Mouse (Mus musculus): ENCODE data around the gene Gm10638. TPM values are rescaled to one million over a fixed set of nuclear protein-coding genes. Genes with fewer than 3 reads are reported as not detected.

The Gm10638 gene
- polyA plus RNA-seq, 1 experiment from 2014 or later = 4.8 TPM

- no peak overlapping the region for H3K27ac ChIP-seq
- H3K36me3 ChIP-seq = no peaks in the 10 kb centered on the region
- no peak for ATAC-seq (ENCODE audit: insufficient number of reproducible peaks, insufficient read depth, low FRiP score, low TSS enrichment, low read depth)
- H3K27me3 ChIP-seq = no peaks in the 10 kb centered on the region
- no peak overlapping the region for H3K4me3 ChIP-seq
- no peak overlapping the region for H3K4me2 ChIP-seq
- no peak overlapping the region for H3K9ac ChIP-seq
- no peaks in the 10 kb centered on the region for H3K9me3 ChIP-seq
- H3K4me1 ChIP-seq = peaks cover 24% of the 10 kb centered on the region
Measured at GRCm38 (mm10) chr8:86741627-86742026, 3.9 kb upstream of the Gm10638 start.

- Histone ChIP-seq H3K9ac (no peak overlapping the region), H3K27ac (no peak overlapping the region), H3K36me3 (no peaks in the 10 kb centered on the region), H3K9me3 (no peaks in the 10 kb centered on the region), H3K4me3 (no peak overlapping the region), H3K4me1 (peaks cover 23% of the 10 kb centered on the region), H3K4me2 (no peak overlapping the region), H3K27me3 (no peaks in the 10 kb centered on the region)
- 81% methylated on average over 7 of the region's 7 CpGs for WGBS
- ATAC-seq (ENCODE audit: insufficient number of reproducible peaks, insufficient read depth, low FRiP score, low TSS enrichment, low read depth) = no peak
Measured at GRCm38 (mm10) chr8:86742605-86743345, 2.7 kb upstream of the Gm10638 start.

GRCm38 (mm10) chr8:86744313-86745220, 932 bp upstream of the Gm10638 start:
- Histone ChIP-seq H3K27me3 (no peaks in the 10 kb centered on the region), H3K36me3 (no peaks in the 10 kb centered on the region), H3K9ac (peak overlapping the region; percentile 98), H3K4me2 (peak overlapping the region; percentile 80), H3K27ac (peak overlapping the region; percentile 96), H3K9me3 (no peaks in the 10 kb centered on the region), H3K4me1 (peaks cover 19% of the 10 kb centered on the region), H3K4me3 (peak overlapping the region; percentile 87)
- WGBS = 3% methylated on average over 18 of the region's 18 CpGs
- no peak for ATAC-seq (ENCODE audit: insufficient number of reproducible peaks, insufficient read depth, low FRiP score, low TSS enrichment, low read depth)

GRCm38 (mm10) chr8:86745935-86746441, 489 bp downstream of the Gm10638 start:
- Histone ChIP-seq H3K4me2 (peak overlapping the region; percentile 80), H3K4me1 (peaks cover 19% of the 10 kb centered on the region), H3K9ac (peak overlapping the region; percentile 98), H3K27me3 (no peaks in the 10 kb centered on the region), H3K27ac (peak overlapping the region; percentile 96), H3K4me3 (peak overlapping the region; percentile 87), H3K36me3 (no peaks in the 10 kb centered on the region), H3K9me3 (no peaks in the 10 kb centered on the region)
- ATAC-seq (ENCODE audit: insufficient number of reproducible peaks, insufficient read depth, low FRiP score, low TSS enrichment, low read depth) = peak; percentile 83
- 0% methylated on average over 45 of the region's 70 CpGs for WGBS

- no peaks in the 10 kb centered on the region for H3K36me3 ChIP-seq
- H3K27me3 ChIP-seq = no peaks in the 10 kb centered on the region
- peak overlapping the region; percentile 98 for H3K9ac ChIP-seq
- peak overlapping the region; percentile 87 for H3K4me3 ChIP-seq
- H3K4me1 ChIP-seq = peaks cover 18% of the 10 kb centered on the region
- peak overlapping the region; percentile 96 for H3K27ac ChIP-seq
- H3K4me2 ChIP-seq = peak overlapping the region; percentile 80
- ATAC-seq (ENCODE audit: insufficient number of reproducible peaks, insufficient read depth, low FRiP score, low TSS enrichment, low read depth) = 0 out of 2 replicates have a peak, but pooled peaks have one; percentile 20
- no peaks in the 10 kb centered on the region for H3K9me3 ChIP-seq
- 3% methylated on average over 11 of the region's 11 CpGs for WGBS
Measured at GRCm38 (mm10) chr8:86746511-86746910, 1.0 kb downstream of the Gm10638 start.

GRCm38 (mm10) chr8:86749842-86750241, 4.3 kb downstream of the Gm10638 start:
- Histone ChIP-seq H3K27me3 (no peaks in the 10 kb centered on the region), H3K9ac (no peak overlapping the region), H3K36me3 (no peaks in the 10 kb centered on the region), H3K27ac (no peak overlapping the region), H3K9me3 (no peaks in the 10 kb centered on the region), H3K4me3 (no peak overlapping the region), H3K4me2 (no peak overlapping the region), H3K4me1 (no peaks in the 10 kb centered on the region)
- ATAC-seq (ENCODE audit: insufficient number of reproducible peaks, insufficient read depth, low FRiP score, low TSS enrichment, low read depth) = no peak
- 59% methylated on average over 2 of the region's 2 CpGs for WGBS

GRCm38 (mm10) chr8:86756948-86757733, 11.6 kb downstream of the Gm10638 start:
- no peaks in the 10 kb centered on the region for H3K9me3 ChIP-seq
- no peak overlapping the region for H3K4me3 ChIP-seq
- no peaks in the 10 kb centered on the region for H3K4me1 ChIP-seq
- H3K27ac ChIP-seq = no peak overlapping the region
- WGBS = 23% methylated on average over 23 of the region's 23 CpGs
- 0 out of 2 replicates have a peak, but pooled peaks cover 4% of the 10 kb centered on the region for H3K27me3 ChIP-seq
- no peak for ATAC-seq (ENCODE audit: insufficient number of reproducible peaks, insufficient read depth, low FRiP score, low TSS enrichment, low read depth)
- H3K9ac ChIP-seq = no peak overlapping the region
- H3K36me3 ChIP-seq = no peaks in the 10 kb centered on the region
- peak overlapping the region; percentile 23 for H3K4me2 ChIP-seq

GRCm38 (mm10) chr8:86758651-86759050, 13.2 kb downstream of the Gm10638 start:
- Histone ChIP-seq H3K27me3 (0 out of 2 replicates have a peak, but pooled peaks cover 4% of the 10 kb centered on the region), H3K27ac (no peak overlapping the region), H3K9ac (no peak overlapping the region), H3K4me2 (no peak overlapping the region), H3K4me3 (no peak overlapping the region), H3K4me1 (no peaks in the 10 kb centered on the region), H3K36me3 (no peaks in the 10 kb centered on the region), H3K9me3 (no peaks in the 10 kb centered on the region)
- WGBS = 76% methylated on average over 3 of the region's 3 CpGs
- ATAC-seq (ENCODE audit: insufficient number of reproducible peaks, insufficient read depth, low FRiP score, low TSS enrichment, low read depth) = no peak

- H3K4me2 ChIP-seq = no peak overlapping the region
- H3K4me1 ChIP-seq = no peaks in the 10 kb centered on the region
- no peak overlapping the region for H3K9ac ChIP-seq
- no peak overlapping the region for H3K4me3 ChIP-seq
- no peak for ATAC-seq (ENCODE audit: insufficient number of reproducible peaks, insufficient read depth, low FRiP score, low TSS enrichment, low read depth)
- 69% methylated on average over 4 of the region's 4 CpGs for WGBS
- no peaks in the 10 kb centered on the region for H3K9me3 ChIP-seq
- H3K27me3 ChIP-seq = 0 out of 2 replicates have a peak, but pooled peaks cover 4% of the 10 kb centered on the region
- no peaks in the 10 kb centered on the region for H3K36me3 ChIP-seq
- H3K27ac ChIP-seq = no peak overlapping the region
Measured at GRCm38 (mm10) chr8:86759090-86759491, 13.6 kb downstream of the Gm10638 start.

- Histone ChIP-seq H3K9ac (no peak overlapping the region), H3K4me1 (no peaks in the 10 kb centered on the region), H3K9me3 (no peaks in the 10 kb centered on the region), H3K4me3 (no peak overlapping the region), H3K36me3 (no peaks in the 10 kb centered on the region), H3K27me3 (0 out of 2 replicates have a peak, but pooled peaks cover 4% of the 10 kb centered on the region), H3K4me2 (no peak overlapping the region), H3K27ac (no peak overlapping the region)
- no peak for ATAC-seq (ENCODE audit: insufficient number of reproducible peaks, insufficient read depth, low FRiP score, low TSS enrichment, low read depth)
- WGBS = 74% methylated on average over 6 of the region's 6 CpGs
Measured at GRCm38 (mm10) chr8:86760746-86761145, 15.2 kb downstream of the Gm10638 start.

GRCm38 (mm10) chr8:86762806-86763205, 17.3 kb downstream of the Gm10638 start:
- no peaks in the 10 kb centered on the region for H3K36me3 ChIP-seq
- no peaks in the 10 kb centered on the region for H3K27me3 ChIP-seq
- no peaks in the 10 kb centered on the region for H3K9me3 ChIP-seq
- H3K4me2 ChIP-seq = no peak overlapping the region
- no peak for ATAC-seq (ENCODE audit: insufficient number of reproducible peaks, insufficient read depth, low FRiP score, low TSS enrichment, low read depth)
- H3K4me3 ChIP-seq = no peak overlapping the region
- no peak overlapping the region for H3K27ac ChIP-seq
- no peak overlapping the region for H3K9ac ChIP-seq
- WGBS = 46% methylated on average over 5 of the region's 5 CpGs
- H3K4me1 ChIP-seq = no peaks in the 10 kb centered on the region
